Mouse (Mus musculus) heart, adult 11 months (tissue): ENCODE measurements around the gene Vmn1r221.
"Not testable (repeated sequence)": the region's sequence is repeated elsewhere in the genome, so short reads cannot be mapped to it uniquely, and the experiment has no call there.

Experiments used
- DNase-seq: peaks from one replicate; pipeline ENCODE4 v3.0.0; 2022

Vmn1r221 gene

DNA sequence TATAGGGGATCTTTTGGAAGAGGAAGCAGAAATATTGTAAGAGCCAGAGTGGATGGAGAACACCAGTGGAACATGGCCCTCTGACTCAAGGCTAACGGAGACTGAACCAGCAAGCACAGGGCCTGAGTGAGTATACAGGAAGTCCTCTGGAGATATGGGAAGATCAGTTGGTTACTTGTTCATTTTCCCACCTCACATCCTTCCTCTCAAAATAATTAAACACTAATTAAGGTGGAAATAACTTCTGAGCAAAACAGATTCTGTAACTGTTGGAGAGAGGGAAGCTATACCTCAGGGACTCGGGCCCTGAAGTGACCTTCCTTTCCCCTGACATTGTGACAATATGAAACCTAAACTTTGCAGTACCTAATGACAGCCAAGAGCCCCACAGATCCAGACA is at the start of gene Vmn1r221:
TSS of gene Vmn1r221 (plus strand) at position 301 of the 400 bp plus-strand sequence.
- not testable (repeated sequence) for DNase-seq

DNA sequence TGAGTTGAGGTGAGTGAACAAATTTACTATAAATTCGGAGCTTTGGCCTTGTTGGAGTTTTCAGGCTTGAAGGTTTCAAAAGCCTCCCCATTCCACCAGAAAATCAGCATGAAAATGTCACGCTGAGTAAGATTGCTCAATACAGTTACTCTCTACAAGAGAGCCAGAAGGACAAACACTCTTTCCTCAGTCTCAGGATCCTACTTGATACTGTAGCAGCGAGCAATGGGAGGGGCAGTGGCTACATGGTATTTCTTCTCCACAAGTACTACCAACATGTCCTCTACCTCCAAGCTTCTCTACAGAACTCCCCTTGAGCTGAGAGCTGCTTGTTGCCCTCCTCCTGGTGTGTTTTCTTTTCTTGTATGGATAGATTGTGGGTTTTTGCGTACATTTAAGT is 47.5 kb upstream of the Vmn1r221 start:
- peak; percentile 54 for DNase-seq

DNA sequence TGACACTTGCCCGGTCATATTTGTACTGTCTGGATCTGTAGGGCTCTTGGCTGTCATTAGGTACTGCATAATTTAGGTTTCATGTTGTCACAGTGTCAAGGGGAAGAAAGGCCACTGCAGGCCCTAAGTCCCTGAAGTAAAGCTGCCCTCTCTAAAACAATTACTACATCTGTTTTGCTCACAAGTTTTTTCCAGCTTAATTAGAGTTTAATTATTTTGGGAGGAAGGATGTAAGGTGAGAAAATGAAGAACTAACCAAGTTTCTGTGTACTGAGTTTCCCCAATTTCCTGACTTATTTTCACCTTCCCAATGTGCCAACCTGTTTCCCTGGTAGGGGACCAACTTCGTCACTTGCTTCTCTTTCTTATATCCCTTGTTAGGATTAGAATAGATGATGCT is 26.1 kb upstream of the Vmn1r221 start, which contains the start of gene Vmn1r220:
TSS of gene Vmn1r220 (minus strand) at position 101 of the 400 bp plus-strand sequence.
- no peak for DNase-seq

DNA sequence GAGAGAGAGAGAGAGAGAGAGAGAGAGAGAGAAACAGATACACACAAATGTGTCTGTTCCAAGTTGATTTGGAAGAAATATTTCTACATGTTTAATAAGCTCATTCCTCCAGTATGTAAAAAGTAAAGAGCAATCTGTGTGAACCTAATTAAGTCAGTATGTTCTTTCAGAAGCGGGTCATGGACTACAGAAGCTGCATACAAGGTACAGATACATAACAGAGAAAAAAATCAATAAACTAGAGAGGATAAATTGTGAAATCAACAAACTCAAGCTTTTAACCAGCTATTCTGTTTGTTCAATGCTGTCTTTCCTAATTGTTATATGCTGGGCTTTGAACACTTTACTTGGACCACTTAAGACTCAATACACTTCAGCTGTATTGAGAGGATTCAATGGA is 10.0 kb upstream of the Vmn1r221 start:
- not testable (repeated sequence) for DNase-seq

DNA sequence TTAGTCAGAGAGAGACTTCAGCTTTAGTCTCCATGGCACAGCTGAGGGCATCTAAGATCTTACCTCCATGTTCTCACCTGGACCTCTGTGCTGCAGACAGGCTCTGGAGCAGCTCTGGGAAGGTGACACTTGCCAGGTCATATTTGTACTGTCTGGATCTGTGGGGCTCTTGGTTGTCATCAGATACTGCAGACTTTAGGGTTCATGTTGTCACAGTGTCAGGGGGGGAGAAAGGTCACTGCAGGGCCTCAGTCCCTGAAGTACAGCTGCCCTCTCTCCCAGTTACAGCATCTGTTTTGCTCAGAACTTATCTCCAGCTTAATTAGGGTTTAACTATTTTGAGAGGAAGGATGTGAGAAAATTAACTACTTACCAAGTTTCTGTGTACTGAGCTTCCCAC is 21.9 kb downstream of the Vmn1r221 start, which contains the start of gene Vmn1r222:
TSS of gene Vmn1r222 (minus strand) at position 101 of the 400 bp plus-strand sequence.
- not testable (repeated sequence) for DNase-seq

DNA sequence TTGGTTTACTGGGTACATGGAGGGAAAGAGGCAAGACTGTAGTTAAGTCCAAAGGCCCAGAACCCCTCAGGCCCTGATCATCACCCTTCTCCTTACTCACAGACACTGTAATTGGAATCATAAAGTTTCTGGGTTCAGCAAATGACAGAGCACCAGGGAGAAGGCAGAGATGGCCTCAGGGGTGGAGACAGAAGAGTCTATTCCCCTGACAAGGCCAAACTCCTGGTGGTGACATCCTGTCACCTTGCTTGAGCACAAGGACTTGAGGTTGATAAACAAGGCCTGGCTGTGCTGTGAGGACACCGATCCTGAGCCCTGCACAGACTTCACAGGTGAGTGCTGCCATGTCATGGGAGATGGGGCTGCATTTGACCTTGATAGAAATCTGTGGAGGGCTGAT is 32.9 kb downstream of the Vmn1r221 start, which contains the start of gene Vmn1r223:
TSS of gene Vmn1r223 (plus strand) at position 301 of the 400 bp plus-strand sequence.
- DNase-seq = peak; percentile 76

DNA sequence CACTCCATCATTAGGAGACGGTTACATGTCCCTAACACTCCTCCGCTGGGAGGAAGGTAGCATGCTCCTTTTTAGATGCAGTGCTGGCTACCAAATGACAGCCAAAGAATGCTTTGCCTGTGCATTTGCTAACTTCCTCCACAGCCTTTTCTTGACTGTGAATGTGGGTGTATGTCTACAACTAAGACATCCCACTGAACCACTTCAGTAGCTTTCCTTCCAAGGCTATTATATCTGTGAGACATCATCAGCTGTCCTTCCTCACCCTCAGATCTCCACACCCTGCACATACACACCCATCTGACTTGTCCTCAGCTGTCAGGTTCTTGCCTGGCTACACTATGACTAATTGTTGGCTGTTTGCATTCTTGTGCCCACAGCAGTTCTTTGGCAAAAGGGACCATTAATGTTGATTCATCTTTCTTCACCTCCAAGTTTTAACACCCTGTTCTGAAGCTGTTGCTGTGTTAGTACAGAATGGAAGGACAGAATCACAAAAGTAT is 44.7 kb downstream of the Vmn1r221 start:
- DNase-seq = no peak

DNA sequence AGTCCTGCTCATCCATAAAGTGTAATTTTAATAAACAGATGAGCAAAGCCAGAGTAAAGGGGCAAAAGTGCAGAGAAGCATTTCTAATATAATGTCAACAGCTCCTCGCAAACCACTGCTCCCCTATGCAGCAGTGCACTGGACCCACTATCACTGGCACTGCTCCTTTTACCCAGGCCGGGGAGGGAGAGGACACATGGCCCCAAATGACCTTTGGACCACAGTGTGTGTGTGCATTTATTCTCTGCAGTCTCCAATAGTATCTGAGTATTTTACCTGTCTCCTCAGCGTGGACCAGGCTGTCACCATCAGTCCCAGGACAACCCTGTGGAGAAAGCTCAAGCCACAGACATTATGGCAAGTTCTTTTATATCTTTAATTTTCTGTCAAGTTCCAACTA is 54.7 kb downstream of the Vmn1r221 start:
- not testable (repeated sequence) for DNase-seq

DNA sequence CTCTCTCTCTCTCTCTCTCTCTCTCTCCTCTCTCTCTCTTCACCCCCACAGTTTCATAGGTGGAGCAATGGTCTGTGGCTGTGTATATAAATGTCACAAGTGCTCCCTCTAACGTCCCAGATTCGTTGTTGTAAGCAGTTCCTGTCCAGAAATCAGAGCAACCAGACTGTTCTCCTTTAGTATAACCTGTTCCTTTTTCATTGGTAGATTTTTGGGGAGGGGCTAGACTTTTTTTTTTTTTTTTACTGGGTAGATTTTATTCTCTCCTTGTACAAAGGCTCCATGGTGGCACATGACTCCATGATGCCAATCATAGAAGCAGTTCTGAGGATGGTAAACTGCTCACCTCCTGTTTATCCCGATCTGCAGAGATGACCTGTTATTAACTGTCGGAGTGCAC is 55.2 kb downstream of the Vmn1r221 start:
- not testable (repeated sequence) for DNase-seq

DNA sequence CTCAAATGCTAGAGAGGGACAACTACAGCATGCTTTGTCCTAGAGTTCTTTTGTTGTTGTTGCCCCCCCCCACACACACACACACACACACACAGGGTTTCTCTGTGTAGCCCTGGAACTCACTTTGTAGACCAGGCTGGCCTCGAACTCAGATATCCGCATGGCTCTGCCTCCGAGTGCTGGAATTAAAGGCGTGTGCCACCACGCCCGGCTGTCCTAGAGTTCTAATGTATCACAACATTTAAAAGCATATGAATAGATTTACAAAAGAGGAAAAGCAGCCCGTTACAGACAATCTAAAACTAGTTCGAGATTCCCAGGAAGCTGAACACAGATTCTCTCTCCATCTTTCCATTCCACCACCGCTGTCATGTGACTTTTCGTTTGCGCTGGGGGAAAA is 55.8 kb downstream of the Vmn1r221 start:
- no peak for DNase-seq

DNA sequence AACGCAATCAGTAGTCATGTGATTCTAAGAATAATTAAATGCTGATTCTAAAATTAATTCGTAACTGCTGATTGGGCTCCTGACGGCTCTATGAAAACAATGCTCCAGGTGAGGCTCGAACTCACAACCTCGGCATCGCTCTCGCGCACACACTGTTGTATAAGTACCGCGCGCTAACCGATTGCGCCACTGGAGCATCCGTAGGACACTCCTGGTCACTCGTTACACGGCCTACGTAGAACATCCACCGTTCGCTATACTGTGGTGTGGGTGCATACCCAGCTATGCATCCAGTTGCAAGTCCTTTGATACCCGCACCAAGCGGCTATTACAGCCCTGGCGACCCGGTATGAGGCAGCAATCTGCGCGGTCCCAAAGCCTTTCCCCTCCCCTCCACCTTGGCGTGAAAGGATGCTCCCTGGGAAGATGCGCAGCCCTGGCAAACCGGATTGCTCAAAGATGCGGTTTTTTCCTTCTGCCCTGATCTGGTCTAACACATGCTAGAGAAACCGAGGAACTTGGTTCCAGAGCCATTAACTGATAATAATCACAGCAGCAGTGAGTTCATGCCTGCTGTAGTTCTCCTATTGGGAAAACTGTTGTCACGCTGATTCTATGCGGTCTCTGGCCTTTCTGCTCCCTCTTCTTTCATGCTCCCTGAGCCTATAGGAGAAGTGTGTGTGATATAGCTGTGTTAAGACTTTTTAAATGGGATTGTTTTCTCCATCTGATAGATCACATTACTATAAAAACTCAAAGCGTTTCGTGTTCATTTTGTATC is 56.6 kb downstream of the Vmn1r221 start:
- no peak for DNase-seq
